ENCODE assay signal across 8 mouse cellular contexts in the genomic region with DNA sequence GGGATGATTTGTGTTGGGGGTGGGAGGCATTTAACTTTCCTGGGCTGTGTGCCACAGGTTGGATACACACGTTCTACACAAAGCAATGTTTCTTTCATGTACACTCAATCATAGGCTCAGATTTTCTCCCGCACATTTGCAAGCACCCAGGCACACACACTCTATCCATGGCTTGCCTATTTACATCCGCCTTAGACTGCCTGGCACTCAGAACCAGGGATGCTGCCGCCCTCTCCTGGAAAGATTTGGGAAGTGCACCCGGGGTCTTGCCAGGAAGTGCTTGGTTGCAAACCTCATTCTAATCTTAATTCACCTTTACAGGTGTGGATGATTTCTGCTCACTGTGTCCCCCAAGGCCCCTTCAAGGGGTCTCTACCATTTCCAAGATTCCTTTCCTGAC.
A peak's percentile ranks its signal among the peaks of the same experiment; 100 is the strongest.
DNase-seq lines count a peak whose midpoint lies in the region; ATAC-seq lines count a peak whose summit lies in the region.

No protein-coding gene starts in this region.

- H3K9me3 ChIP-seq in forebrain, embryonic 16.5 days (ENCODE audit: control insufficient read depth, low read length), result no peaks in the 10 kb centered on the region
- no peaks in the 10 kb centered on the region for H3K9me3 ChIP-seq in hindbrain, embryonic 12.5 days (replicated peaks)

- no peaks in the 10 kb centered on the region for H3K27me3 ChIP-seq in forebrain, embryonic 16.5 days (replicated peaks; ENCODE audit: control insufficient read depth, insufficient read depth, low read length)
- H3K27me3 ChIP-seq in hindbrain, embryonic 12.5 days, result no peaks in the 10 kb centered on the region

- WGBS in forebrain, embryonic 16.5 days, result 3% methylated on average over 5 of the region's 5 CpGs
- 7% methylated on average over 5 of the region's 5 CpGs for WGBS in hindbrain, embryonic 12.5 days

- no peak overlapping the region for H3K4me2 ChIP-seq in forebrain, embryonic 16.5 days (ENCODE audit: low read length)
- H3K4me2 ChIP-seq in hindbrain, embryonic 12.5 days (replicated peaks), result no peak overlapping the region

- H3K4me3 ChIP-seq in forebrain, embryonic 16.5 days (replicated peaks; ENCODE audit: low read length), result no peak overlapping the region
- no peak overlapping the region for H3K4me3 ChIP-seq in hindbrain, embryonic 12.5 days

- peak; percentile 86 for DNase-seq in Muller cell, postnatal 12 days (ENCODE audit: inconsistent ontology term)
- DNase-seq in layer of hippocampus, postnatal 14 days (ENCODE audit: low spot score in 2 of 2), result peak; percentile 73 to 82
- DNase-seq in right cerebral cortex, adult 2 months (ENCODE audit: low spot score in 2 of 2), result peak; percentile 90 to 92
- DNase-seq in urinary bladder, postnatal 36 days (ENCODE audit: low spot score in 2 of 2), result peak; percentile 77 to 80

- no peak overlapping the region for H3K27ac ChIP-seq in forebrain, embryonic 16.5 days (ENCODE audit: low read length)
- H3K27ac ChIP-seq in hindbrain, embryonic 12.5 days, result no peak overlapping the region

- H3K36me3 ChIP-seq in forebrain, embryonic 16.5 days (ENCODE audit: control insufficient read depth, insufficient read depth), result no peaks in the 10 kb centered on the region
- H3K36me3 ChIP-seq in hindbrain, embryonic 12.5 days, result no peaks in the 10 kb centered on the region

- peak; percentile 71 for ATAC-seq in cerebellum, adult (ENCODE audit: insufficient number of reproducible peaks, low FRiP score, low TSS enrichment)
- peak; percentile 93 for ATAC-seq in forebrain, embryonic 16.5 days
- peak; percentile 52; the same call in 1 of the 2 replicates for ATAC-seq in hindbrain, embryonic 12.5 days (ENCODE audit: low FRiP score)
- peak; percentile 95 for ATAC-seq in megakaryocyte, adult 5-6 weeks (ENCODE audit: poor library complexity, severe bottlenecking)

- H3K9ac ChIP-seq in forebrain, embryonic 16.5 days (replicated peaks; ENCODE audit: low read depth, low read length), result no peak overlapping the region; the same call in 1 of the 2 replicates
- no peak overlapping the region for H3K9ac ChIP-seq in hindbrain, embryonic 12.5 days

- no peaks in the 10 kb centered on the region; the same call in 1 of the 2 replicates for H3K4me1 ChIP-seq in forebrain, embryonic 16.5 days (replicated peaks; ENCODE audit: control insufficient read depth, insufficient read depth, low read length)
- H3K4me1 ChIP-seq in hindbrain, embryonic 12.5 days, result no peaks in the 10 kb centered on the region
